Mouse (Mus musculus): ENCODE results near the gene Pla2g6.

Gene Pla2g6

GRCm38 (mm10) chr15:79268521-79268920 lies 59.7 kb downstream of the Pla2g6 start:
- no peak for DNase-seq

- DNase-seq, result no peak
Measured at GRCm38 (mm10) chr15:79265384-79265783, 62.8 kb downstream of the Pla2g6 start.

- DNase-seq, result no peak
Measured at GRCm38 (mm10) chr15:79263726-79264125, 64.5 kb downstream of the Pla2g6 start.

- DNase-seq, result no peak
Measured at GRCm38 (mm10) chr15:79262786-79263309, 65.3 kb downstream of the Pla2g6 start.

GRCm38 (mm10) chr15:79262375-79262774 lies 65.8 kb downstream of the Pla2g6 start:
- DNase-seq, result no peak

- DNase-seq, result no peak
Measured at GRCm38 (mm10) chr15:79261757-79262156, 66.4 kb downstream of the Pla2g6 start.

GRCm38 (mm10) chr15:79261095-79261725 lies 67.0 kb downstream of the Pla2g6 start:
- no peak for DNase-seq

GRCm38 (mm10) chr15:79258521-79258920 lies 69.7 kb downstream of the Pla2g6 start:
- DNase-seq, result no peak

- DNase-seq, result no peak
Measured at GRCm38 (mm10) chr15:79254661-79255060, 73.5 kb downstream of the Pla2g6 start, which contains the start of gene Slc16a8. Slc16a8 (minus strand) TSS chr15:79254761.

GRCm38 (mm10) chr15:79252580-79252979 lies 75.6 kb downstream of the Pla2g6 start:
- no peak for DNase-seq

GRCm38 (mm10) chr15:79251781-79252491 lies 76.3 kb downstream of the Pla2g6 start:
- no peak for DNase-seq

GRCm38 (mm10) chr15:79251168-79251567 lies 77.0 kb downstream of the Pla2g6 start:
- no peak for DNase-seq

GRCm38 (mm10) chr15:79250236-79250635 lies 78.0 kb downstream of the Pla2g6 start:
- DNase-seq, result no peak

- no peak for DNase-seq
Measured at GRCm38 (mm10) chr15:79245321-79245720, 82.9 kb downstream of the Pla2g6 start.

- no peak for DNase-seq
Measured at GRCm38 (mm10) chr15:79244071-79244893, 83.9 kb downstream of the Pla2g6 start.

GRCm38 (mm10) chr15:79243234-79244042 lies 84.8 kb downstream of the Pla2g6 start:
- peak; percentile 92 for DNase-seq

- no peak for DNase-seq
Measured at GRCm38 (mm10) chr15:79242574-79243233, 85.5 kb downstream of the Pla2g6 start.

- DNase-seq, result no peak
Measured at GRCm38 (mm10) chr15:79238036-79238435, 90.2 kb downstream of the Pla2g6 start.
